Mouse (Mus musculus): ENCODE measurements around the gene Prpsap2. TPM values are rescaled to one million over a fixed set of nuclear protein-coding genes. Genes with fewer than 3 reads are reported as not detected.

Gene Prpsap2
- total RNA-seq, 2 experiments from 2014 or later = 37.1 to 38.0 TPM

GRCm38 (mm10) chr11:61685119-61685725 lies 76.7 kb downstream of the Prpsap2 start:
- H3K27ac ChIP-seq = no peak overlapping the region
- no peak overlapping the region for H3K4me3 ChIP-seq
- DNase-seq (ENCODE audit: extremely low spot score in 1 of 2, low spot score in 2 of 2) = no peak
- intact Hi-C loops (cut with DNase I) = no loop called here
- TF ChIP-seq CTCF (IDR thresholded peaks at IDR 0.05) = no peak

DNA sequence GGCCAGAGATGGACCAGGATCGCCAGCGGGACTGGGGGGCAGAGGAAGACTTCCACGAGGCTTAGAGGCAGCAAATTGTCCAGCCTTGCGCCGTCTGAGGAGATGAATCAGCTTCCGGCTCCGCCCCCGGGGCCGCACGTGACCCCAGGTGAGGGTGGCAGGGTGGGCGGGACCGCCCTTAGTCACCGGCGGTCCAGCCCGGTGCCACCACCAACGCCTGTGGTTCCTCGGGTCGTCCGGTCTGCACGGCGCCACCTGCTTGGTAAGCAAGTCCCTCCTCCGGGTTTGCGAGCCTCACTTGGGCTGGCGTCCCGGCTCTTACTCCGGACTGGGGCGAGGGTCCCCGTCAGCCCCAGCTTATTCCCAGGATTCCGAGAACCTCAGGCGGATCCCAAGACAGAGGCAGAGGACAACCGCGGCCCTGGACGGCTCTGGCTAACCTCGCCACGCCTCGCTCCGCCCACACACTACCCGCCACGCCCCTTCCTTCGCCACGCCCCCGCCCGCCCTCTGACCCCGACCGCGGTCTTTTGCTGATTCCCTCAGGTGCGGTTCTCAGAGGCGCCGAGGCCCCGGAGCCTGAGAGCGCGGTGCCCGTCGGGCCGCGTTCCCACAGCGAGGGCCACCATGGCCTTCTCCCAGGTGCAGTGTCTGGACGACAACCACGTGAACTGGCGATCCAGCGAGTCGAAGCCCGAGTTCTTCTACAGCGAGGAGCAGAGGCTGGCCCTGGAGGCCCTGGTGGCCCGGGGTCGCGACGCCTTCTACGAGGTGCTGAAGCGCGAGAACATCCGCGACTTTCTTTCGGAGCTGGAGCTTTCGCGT lies 77.8 kb downstream of the Prpsap2 start, which contains the start of gene Fam83g:
Fam83g (plus strand) TSS at position 185 of the 825 bp plus-strand sequence.
- intact Hi-C loops (cut with DNase I) = no loop called here
- DNase-seq (ENCODE audit: extremely low spot score in 1 of 2, low spot score in 2 of 2) = no peak
- no peak for TF ChIP-seq CTCF (IDR thresholded peaks at IDR 0.05)
- Histone ChIP-seq H3K27ac (no peak within 1 kb of the TSS), H3K4me3 (peak within 1 kb of the TSS; percentile 31)

Other genes with a start within 250 kb of the Prpsap2 start
- 100 to 1,000 TPM; 113 TPM for gene Epn2, start 182.4 kb downstream of the Prpsap2 start, total RNA-seq (2021)
- gene Grap, start 108.8 kb downstream of the Prpsap2 start, total RNA-seq (2021) = 1 to 10 TPM; 4.1 TPM
- gene Fam83g, start 78.0 kb downstream of the Prpsap2 start, total RNA-seq (2021) = under 1 TPM in 1 of 2 experiments, not detected in 1; 0.09 TPM
- not detected for gene Slc5a10, start 41.3 kb downstream of the Prpsap2 start, total RNA-seq (2021)
- gene Ulk2, start 93.0 kb upstream of the Prpsap2 start, total RNA-seq (2021) = 10 to 100 TPM; 77.0 to 82.4 TPM
- gene Akap10, start 168.2 kb upstream of the Prpsap2 start, total RNA-seq (2021) = 10 to 100 TPM; 36.8 to 37.0 TPM
- 10 to 100 TPM; 69.6 to 74.4 TPM for gene Specc1, start 194.7 kb upstream of the Prpsap2 start, total RNA-seq (2021)